Mouse (Mus musculus): ENCODE data around the gene Mllt10.
A peak's percentile ranks its signal among the peaks of the same experiment; 100 is the strongest.
"Not testable (repeated sequence)": the region's sequence is repeated elsewhere in the genome, so short reads cannot be mapped to it uniquely, and the experiment has no call there.

The Mllt10 gene

DNA sequence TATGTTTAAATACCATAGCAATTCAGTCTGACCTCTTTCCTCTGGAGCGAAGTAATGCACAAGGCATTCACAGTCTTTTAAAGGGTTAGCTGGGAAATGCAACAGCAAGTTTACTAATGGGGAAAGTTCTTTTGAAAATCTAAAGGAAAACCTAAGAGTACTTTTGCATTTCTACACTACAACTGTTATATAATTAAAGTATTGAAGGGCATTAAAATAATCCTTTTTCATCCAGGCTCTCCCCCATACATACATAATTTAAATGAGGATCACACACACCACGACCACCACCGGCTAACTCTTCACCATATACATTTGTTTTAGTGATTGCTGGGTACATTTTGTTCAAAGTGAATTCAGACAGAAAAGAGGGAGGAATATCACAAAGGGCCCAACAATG is 2.5 kb upstream of the Mllt10 start:
- no peak for DNase-seq

GRCm38 (mm10) chr2:18053243-18053950 is 1.6 kb upstream of the Mllt10 start:
- DNase-seq: no peak

DNA sequence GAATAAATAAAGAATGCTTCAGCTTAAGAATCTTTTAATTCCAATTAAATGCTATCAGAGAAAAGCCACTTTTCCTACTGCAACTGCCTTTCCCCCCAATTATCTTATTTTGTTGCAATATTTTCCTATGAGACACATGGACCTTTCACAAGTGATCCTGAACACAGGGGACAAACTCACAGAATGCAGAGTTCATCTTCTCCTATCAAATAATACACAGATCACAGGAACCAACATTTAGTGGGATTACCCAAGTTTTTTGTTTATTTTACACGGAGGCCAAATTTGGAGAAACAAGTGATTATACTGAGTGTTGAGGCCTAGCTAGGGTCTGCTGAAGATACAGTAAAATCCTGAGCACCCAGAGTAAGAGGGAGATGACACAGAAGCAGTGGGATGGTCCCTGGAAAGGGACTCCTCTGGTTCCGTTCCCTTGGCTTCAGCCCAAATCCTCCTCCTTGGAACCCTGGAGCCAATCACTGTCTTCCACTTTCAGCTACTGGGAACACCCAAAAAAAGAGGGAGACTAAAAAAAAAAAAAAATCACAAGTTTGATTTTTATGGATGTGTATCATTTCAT is 996 bp upstream of the Mllt10 start:
- DNase-seq: peak; percentile 57

DNA sequence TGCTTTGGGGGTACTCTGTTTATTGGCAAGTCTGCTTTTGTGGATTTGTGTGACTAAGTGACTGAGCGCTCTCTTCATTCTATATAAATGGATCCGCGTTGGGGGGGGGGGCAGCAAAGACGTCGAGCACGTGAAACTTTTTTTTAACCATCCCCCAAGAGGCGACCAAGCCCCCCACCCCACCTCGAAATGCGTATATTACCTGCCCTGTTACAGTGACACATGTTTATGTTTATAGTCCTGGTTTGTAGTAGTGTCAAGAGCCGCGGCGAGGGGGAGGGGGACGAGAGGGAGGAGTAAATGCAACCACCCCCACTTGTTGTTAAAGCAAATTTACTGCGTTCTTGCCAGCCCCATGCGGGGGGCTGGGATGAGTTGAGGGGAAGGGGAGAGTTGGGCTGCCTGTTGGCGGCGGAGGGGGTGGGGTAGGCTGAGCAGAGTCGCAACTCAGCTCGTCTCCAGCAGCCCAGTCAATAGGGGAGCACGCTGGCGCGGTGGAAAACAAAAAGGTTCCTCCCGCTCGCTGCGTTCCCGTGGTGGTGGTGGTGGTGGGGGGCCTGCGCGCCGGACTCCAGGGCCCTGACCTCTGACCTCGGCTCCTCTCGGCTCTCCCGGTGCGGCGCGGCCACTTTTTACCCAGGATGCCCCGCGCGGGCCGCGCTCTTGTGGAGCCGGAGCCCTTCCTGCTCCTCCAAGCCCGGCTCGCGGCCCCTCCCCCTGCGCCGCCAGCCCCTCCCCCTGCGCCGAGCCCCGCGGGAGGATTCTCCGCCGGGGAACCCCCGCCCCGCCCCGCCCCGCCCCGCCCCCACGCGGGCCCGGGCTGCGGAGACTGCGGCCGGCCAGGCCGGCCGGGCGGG is 1.1 kb downstream of the Mllt10 start:
- peak; percentile 96 for DNase-seq

DNA sequence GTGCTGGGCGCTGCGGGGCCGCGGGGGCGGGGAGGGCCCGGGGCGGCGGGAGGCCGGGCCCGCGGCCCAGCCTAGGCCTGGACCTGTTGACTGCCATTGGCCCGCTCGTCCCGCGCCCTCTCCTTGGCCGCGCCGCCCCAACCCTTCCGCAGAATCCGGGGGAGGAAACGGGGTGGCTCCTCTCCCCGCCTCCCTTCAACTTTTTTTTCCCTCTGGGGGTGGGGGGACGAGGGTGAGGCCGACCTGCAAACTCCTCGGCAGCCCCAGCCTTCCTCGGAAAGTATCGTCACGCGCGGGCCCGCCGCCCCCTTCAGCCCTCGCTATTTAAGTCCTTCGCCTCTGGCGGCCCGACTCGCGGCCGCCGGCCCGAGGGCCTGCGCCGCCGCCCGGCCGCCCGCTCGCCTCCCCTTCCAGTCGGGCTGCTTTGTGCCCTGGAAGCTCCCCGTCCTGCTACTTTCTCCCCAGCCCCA is 1.8 kb downstream of the Mllt10 start:
- peak; percentile 98 for DNase-seq

- DNase-seq: peak; percentile 65
These were observed 2.5 kb downstream of the Mllt10 start for GRCm38 (mm10) chr2:18057336-18058145.

GRCm38 (mm10) chr2:18058146-18058708 is 3.2 kb downstream of the Mllt10 start:
- DNase-seq: peak; percentile 14

DNA sequence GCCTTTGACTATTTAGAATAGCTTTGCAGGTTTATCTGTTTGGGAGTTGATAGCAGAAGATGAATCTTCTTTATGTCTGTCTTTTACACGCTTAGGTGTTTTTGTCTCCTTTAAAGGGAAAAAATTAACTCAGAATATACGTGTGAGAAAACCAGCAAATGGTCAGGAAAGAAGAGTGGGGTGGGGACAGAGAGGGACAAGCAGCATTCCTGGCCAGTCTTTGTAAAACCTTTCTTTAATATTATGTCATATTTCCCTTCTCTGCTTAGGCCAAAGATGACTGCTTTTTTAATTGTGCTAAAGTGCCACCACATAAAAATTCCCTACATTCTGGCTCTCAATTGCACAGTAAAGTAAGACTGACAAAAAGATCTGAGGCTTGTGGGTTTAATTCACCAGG is 4.0 kb downstream of the Mllt10 start:
- DNase-seq: peak; percentile 11

GRCm38 (mm10) chr2:18059891-18060290 is 4.9 kb downstream of the Mllt10 start:
- DNase-seq: no peak

- no peak for DNase-seq
These were observed 5.4 kb downstream of the Mllt10 start for GRCm38 (mm10) chr2:18060396-18060795.

DNA sequence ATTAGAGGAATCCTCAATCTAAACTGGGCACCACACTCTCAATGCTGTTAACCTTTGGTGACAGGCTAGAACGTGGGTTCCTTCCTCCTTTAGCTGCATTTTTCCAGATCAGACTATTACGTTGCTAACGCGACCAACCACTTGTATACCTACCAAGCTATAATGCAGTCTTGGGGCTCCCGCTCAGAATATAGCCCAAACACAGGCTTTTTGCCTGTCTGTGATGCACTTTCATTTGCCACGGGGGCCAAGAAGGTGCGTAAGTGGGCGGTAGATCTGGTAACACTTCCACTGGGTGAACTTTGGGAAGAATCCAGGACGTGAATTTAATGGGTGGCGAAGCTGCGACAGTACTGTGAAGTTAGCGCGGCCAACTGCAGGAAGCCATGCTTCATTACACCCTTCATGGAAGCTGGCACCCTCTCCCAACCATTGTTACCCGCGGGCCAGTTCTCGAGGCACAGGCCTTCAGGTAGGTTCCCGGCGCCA is 8.8 kb downstream of the Mllt10 start:
- peak; percentile 84 for DNase-seq

DNA sequence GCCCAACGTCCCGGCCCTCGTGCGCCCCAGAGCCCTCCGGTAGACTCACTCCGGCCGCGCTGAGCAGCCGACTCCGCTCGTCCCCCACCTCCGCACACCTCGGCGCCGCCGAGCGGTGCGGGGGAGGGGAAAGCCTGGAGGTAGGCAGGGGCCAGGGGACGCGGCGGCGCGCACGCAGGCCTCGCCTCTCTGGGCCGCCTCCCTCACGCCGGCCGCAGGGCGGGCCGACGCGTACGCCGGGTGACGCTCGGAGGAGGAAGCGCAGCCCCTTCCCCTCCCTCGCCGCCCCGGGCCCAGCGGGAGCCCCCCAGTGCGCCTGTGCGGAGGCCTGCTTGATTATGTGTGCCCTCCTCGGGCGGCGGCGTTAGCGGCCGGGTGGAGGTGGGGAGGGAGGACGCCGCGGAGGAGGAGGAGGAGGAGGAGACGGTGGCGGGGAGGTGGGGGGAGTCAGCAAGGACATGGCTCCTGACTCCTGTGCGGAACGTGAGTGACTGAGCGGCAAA is 9.4 kb downstream of the Mllt10 start:
- DNase-seq: peak; percentile 92

- peak; percentile 76 for DNase-seq
These were observed 10.1 kb downstream of the Mllt10 start for GRCm38 (mm10) chr2:18064941-18065707.

DNA sequence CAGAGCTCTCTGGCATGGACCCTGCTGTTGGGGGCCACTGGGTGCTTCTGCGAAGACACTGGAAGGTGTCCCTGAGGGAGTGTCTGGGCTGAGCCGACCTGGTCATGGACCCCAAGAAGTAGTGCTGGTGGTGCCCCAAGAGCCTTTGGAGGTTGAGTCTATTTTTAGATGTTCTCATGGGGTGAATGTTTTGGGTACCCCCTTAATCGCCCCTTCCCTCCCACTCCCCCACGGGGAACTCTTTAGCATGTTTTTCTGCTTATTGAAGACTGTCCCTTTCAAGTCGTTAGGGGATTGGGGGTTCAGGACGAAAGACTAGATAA is 10.6 kb downstream of the Mllt10 start:
- DNase-seq: no peak

GRCm38 (mm10) chr2:18066436-18066835 is 11.4 kb downstream of the Mllt10 start:
- DNase-seq: peak; percentile 13

DNA sequence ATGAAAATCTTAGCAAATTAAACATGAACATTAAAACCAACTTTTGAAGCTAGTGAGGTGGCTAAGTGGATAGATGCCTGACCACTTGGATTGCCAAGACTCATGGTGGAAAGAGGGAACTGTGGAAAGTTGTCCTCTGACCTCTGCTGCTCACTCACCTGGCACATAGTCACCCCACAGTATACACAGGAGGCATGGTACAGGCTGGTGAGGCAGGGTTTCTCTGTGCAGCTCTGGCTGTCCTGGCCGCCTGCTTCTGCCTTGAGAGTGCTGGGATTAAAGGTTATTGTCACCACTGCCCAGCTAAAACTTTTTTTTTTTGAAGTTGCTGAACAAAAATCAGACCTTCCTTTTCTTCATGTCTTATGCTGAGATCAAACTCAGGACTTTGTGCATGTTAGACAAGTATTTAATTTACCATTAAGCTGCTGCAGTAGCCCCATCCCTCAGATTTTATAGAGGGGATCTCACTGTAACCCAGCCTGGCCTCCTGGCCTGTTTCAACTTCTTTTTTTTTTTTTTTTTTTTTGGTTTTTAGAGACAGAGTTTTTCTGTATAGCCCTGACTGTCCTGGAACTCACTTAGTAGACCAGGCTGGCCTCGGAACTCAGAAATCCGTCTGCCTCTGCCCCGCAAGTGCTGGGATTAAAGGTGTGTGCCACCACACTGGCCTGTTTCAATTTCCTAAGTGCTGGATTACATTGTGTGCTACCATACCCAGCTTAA is 13.2 kb downstream of the Mllt10 start:
- peak; percentile 82 for DNase-seq

DNA sequence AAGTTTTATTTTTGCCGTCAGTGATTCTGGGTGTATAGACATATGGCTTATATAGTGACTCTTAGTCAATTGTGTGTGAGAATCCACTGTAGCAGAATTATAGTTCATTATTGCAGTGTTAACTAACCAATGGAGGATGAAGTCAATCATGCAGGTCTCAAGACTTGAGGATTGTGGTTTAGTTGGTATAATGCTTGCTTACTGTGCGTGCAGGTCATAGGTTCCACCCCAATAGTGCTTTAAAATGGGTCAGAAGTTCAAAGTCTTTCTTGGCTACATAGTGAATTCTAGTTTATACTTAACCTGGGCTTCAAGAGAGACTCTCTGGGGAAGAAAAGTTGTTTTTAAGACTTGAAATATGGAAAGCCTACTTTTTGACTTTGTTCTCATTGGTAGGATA is 16.9 kb downstream of the Mllt10 start:
- peak; percentile 72 for DNase-seq

GRCm38 (mm10) chr2:18080182-18080860 is 25.3 kb downstream of the Mllt10 start:
- no peak for DNase-seq

DNA sequence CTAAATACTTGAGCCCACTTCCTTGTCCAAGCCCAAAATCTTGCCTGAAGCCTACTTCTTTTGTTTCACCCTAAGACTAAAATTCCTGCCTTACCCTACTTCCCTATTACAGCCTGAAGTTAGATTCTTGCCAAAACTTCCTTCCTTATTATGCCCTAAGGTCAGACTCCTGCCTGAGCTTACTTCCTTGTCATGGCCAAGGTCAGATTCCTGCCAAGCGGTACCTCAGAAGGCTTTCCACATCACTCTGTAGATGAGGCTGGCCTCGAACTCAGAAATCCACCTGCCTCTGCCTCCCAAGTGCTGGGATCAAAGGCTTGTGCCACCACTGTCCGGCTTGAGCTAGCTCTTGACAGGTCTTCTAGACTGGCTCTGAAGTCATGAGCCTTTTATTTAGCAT is 32.7 kb downstream of the Mllt10 start:
- not testable (repeated sequence) for DNase-seq

DNA sequence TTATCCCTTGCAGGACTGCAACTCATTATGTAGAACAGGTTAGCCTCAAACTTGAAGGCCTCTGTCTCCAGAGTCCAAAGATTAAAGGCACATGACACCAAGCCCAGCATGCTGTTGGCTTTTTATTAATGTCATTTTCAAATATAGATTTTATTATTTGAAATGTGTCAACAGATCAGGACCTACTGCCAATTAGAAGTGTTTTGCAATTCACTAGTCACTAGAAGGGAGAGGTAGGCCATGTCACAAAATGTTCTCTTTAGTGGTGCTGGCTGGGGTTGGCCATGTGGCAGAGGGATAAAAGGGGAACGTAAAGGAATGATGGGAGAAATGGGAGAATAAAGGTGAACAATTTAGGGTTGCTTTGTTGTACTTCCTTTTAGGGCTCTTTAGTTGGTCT is 38.8 kb downstream of the Mllt10 start:
- DNase-seq: no peak
